Mouse (Mus musculus) myocyte (in vitro differentiated cells): ENCODE results near the gene Arl14. TPM values are rescaled to one million over a fixed set of nuclear protein-coding genes. Genes with fewer than 3 reads are reported as not detected.
"Not testable (repeated sequence)": the region's sequence is repeated elsewhere in the genome, so short reads cannot be mapped to it uniquely, and the experiment has no call there.

Experiments used
- H3K27me3 ChIP-seq: one replicate; pipeline ENCODE4 v1.6.1; 2011; ENCODE audit not compliant: control insufficient read depth, insufficient read depth, insufficient read length
- H3K36me3 ChIP-seq: one replicate; pipeline ENCODE4 v1.6.1; 2011; ENCODE audit not compliant: control insufficient read depth, insufficient read depth
- H3K4me2 ChIP-seq: one replicate; pipeline ENCODE4 v1.6.1; 2011; ENCODE audit warnings: low read depth, control low read depth
- H3K4me3 ChIP-seq: one replicate; pipeline ENCODE4 v1.5.1; 2011; ENCODE audit warnings: mild to moderate bottlenecking, control low read depth, moderate library complexity
- H3K79me2 ChIP-seq: one replicate; pipeline ENCODE4 v1.6.1; 2011; ENCODE audit not compliant: control insufficient read depth, insufficient read depth
- H3ac ChIP-seq: one replicate; pipeline ENCODE4 v1.6.1; 2011; ENCODE audit not compliant: control insufficient read depth, insufficient read length
- CEBPB ChIP-seq: IDR thresholded peaks from 2 replicates; pipeline ENCODE4 v1.6.1; 2011; ENCODE audit warnings: mild to moderate bottlenecking, moderate library complexity; ENCODE audit not compliant: poor library complexity, insufficient read depth, severe bottlenecking
- E2F4 ChIP-seq: IDR thresholded peaks from one replicate; pipeline ENCODE4 v1.6.1; 2011; ENCODE audit warnings: mild to moderate bottlenecking, control low read depth, moderate library complexity; ENCODE audit not compliant: insufficient read depth
- MAX ChIP-seq: IDR thresholded peaks from one replicate; pipeline ENCODE4 v1.6.1; 2011; ENCODE audit warnings: low read depth, mild to moderate bottlenecking, control low read depth
- MYOD1 ChIP-seq, 3 experiments: IDR thresholded peaks; one replicate each; pipeline ENCODE4 v1.6.1; 2011; ENCODE audit warnings: control low read depth in 2 of 3, low read depth in 2 of 3, mild to moderate bottlenecking in 2 of 3, moderate library complexity in 1 of 3; ENCODE audit not compliant: insufficient read length in 2 of 3, control insufficient read depth in 1 of 3
- MYOG ChIP-seq, 3 experiments: IDR thresholded peaks; one replicate each; pipeline ENCODE4 v1.6.1; 2011; ENCODE audit warnings: control low read depth in 2 of 3, low read depth in 2 of 3, mild to moderate bottlenecking in 2 of 3; ENCODE audit not compliant: insufficient read length in 2 of 3, control insufficient read depth in 1 of 3, insufficient read depth in 1 of 3
- POLR2A ChIP-seq: IDR thresholded peaks from one replicate; pipeline ENCODE4 v1.6.1; 2011; ENCODE audit warnings: low read depth, mild to moderate bottlenecking, control low read depth, moderate library complexity; ENCODE audit not compliant: insufficient read length
- POLR2AphosphoS2 ChIP-seq: IDR thresholded peaks from one replicate; pipeline ENCODE4 v1.6.1; 2011; ENCODE audit warnings: low read depth, control low read depth; ENCODE audit not compliant: insufficient read length
- REST ChIP-seq: IDR thresholded peaks from one replicate; pipeline ENCODE4 v1.6.1; 2011; ENCODE audit warnings: mild to moderate bottlenecking, control low read depth, moderate library complexity; ENCODE audit not compliant: insufficient read depth, insufficient read length
- SRF ChIP-seq: IDR thresholded peaks from one replicate; pipeline ENCODE4 v1.6.1; 2011; ENCODE audit warnings: low read depth; ENCODE audit not compliant: control insufficient read depth, insufficient read length
- TCF12 ChIP-seq: IDR thresholded peaks from one replicate; pipeline ENCODE4 v1.6.1; 2011; ENCODE audit warnings: mild to moderate bottlenecking, control low read depth; ENCODE audit not compliant: poor library complexity, insufficient read depth, severe bottlenecking
- TCF3 ChIP-seq: IDR thresholded peaks from one replicate; pipeline ENCODE4 v1.6.1; 2011; ENCODE audit warnings: low read depth, control low read depth; ENCODE audit not compliant: insufficient read length
- USF1 ChIP-seq: IDR thresholded peaks from one replicate; pipeline ENCODE4 v1.6.1; 2011; ENCODE audit warnings: low read depth, mild to moderate bottlenecking, control low read depth, moderate library complexity
- polyA plus RNA-seq: library from polyadenylated mRNA; unstranded; fragments of >200 nt; fragmentation: generic; extraction: Trizol; gene quantifications from one replicate; pipeline ENCODE4 v1.2.1, GENCODE M21; 2012; ENCODE audit warnings: missing spikeins

Gene Arl14
- polyA plus RNA-seq, 1 experiment: not detected

DNA sequence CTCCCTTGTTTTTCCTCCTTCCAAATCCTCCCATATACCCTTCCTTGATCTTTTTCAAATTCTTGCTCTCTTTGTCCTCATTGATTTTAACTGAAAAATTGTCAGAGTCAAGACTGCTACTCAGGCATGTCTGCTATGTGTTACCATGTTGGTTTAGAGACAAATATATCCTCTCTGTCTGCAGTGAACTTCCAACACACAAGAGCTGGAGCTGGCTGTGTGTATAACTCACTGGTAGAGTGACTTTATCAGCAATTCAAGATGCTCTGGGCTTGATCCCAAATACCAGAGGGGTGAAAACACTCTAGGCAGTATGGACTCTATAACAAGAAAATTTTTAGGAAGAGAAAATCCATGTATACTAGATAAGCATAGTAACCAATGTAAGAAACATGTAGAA, 2.8 kb downstream of the Arl14 start:
- H3K36me3 ChIP-seq: no peaks in the 10 kb centered on the region
- no peak overlapping the region for H3K4me3 ChIP-seq
- TF ChIP-seq E2F4 (no peak), MYOG (IDR thresholded peaks at IDR 0.05; ENCODE audit: control insufficient read depth in 1 of 3, insufficient read depth in 1 of 3, insufficient read length in 2 of 3, low read depth in 2 of 3) (no peak), REST (no peak), MYOD1 (IDR thresholded peaks at IDR 0.05; ENCODE audit: control insufficient read depth in 1 of 3, insufficient read length in 2 of 3, low read depth in 2 of 3) (no peak), CEBPB (no peak), USF1 (no peak), TCF12 (no peak), POLR2A (no peak), SRF (no peak), TCF3 (no peak)
- no peak overlapping the region for H3ac ChIP-seq
- no peak overlapping the region for H3K4me2 ChIP-seq
- H3K27me3 ChIP-seq: no peaks in the 10 kb centered on the region
- H3K79me2 ChIP-seq: no peaks in the 10 kb centered on the region

DNA sequence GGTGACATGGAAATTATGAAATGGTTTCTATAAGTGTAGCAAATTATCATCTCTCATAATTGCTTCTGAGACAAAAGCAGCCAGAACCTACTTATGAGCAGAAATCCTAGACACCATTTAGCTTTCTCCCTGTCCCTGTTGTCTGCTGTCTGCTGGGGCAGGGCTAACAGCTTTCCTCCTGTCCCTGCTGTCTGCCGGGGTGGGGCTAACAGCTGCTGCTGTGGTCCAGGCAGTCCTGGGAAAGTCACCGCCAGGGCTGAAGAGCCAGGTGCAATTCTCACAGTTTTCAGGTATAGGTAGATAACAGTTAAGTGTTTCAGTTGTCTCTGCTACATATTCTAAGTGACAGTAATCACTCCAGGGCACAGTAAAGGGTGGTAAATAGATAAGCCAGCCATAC, 4.3 kb downstream of the Arl14 start:
- no peaks in the 10 kb centered on the region for H3K79me2 ChIP-seq
- no peak overlapping the region for H3K4me3 ChIP-seq
- no peak overlapping the region for H3K4me2 ChIP-seq
- H3ac ChIP-seq: no peak overlapping the region
- TF ChIP-seq MAX: no peak
- TF ChIP-seq MYOG (IDR thresholded peaks at IDR 0.05; ENCODE audit: control insufficient read depth in 1 of 3, insufficient read depth in 1 of 3, insufficient read length in 2 of 3, low read depth in 2 of 3): peak in 1 of 3 experiments; percentile 60
- peak in 2 of 3 experiments; percentile 15 to 17 for TF ChIP-seq MYOD1 (IDR thresholded peaks at IDR 0.05; ENCODE audit: control insufficient read depth in 1 of 3, insufficient read length in 2 of 3, low read depth in 2 of 3)
- TF ChIP-seq TCF12: no peak
- TF ChIP-seq CEBPB: no peak
- no peak for TF ChIP-seq REST
- no peaks in the 10 kb centered on the region for H3K36me3 ChIP-seq
- no peaks in the 10 kb centered on the region for H3K27me3 ChIP-seq

DNA sequence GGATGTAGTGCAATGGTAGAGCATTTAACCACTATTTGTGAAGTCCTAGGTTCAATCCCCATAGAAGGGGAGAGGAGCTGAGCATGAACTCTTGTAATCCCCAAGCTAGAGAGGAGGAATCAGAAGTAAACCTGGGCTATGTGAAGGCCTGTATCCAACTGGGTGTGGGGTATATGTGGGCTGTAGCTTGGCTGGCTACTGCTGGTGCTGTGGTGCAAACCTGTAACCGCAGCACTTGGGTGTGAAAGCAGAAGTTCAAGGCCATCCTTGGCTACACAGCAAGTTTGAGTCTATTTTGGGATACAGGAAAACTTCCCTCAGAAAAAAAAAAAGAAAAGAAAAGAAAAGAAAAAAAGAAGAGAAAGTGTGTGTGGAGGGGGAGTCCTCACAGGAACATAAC, 5.8 kb downstream of the Arl14 start:
- TF ChIP-seq POLR2A: no peak
- no peak for TF ChIP-seq CEBPB
- no peak for TF ChIP-seq MYOG (IDR thresholded peaks at IDR 0.05; ENCODE audit: control insufficient read depth in 1 of 3, insufficient read depth in 1 of 3, insufficient read length in 2 of 3, low read depth in 2 of 3)
- Histone ChIP-seq H3K4me2 (no peak overlapping the region), H3K79me2 (no peaks in the 10 kb centered on the region), H3K4me3 (no peak overlapping the region), H3ac (no peak overlapping the region), H3K36me3 (no peaks in the 10 kb centered on the region), H3K27me3 (no peaks in the 10 kb centered on the region)

DNA sequence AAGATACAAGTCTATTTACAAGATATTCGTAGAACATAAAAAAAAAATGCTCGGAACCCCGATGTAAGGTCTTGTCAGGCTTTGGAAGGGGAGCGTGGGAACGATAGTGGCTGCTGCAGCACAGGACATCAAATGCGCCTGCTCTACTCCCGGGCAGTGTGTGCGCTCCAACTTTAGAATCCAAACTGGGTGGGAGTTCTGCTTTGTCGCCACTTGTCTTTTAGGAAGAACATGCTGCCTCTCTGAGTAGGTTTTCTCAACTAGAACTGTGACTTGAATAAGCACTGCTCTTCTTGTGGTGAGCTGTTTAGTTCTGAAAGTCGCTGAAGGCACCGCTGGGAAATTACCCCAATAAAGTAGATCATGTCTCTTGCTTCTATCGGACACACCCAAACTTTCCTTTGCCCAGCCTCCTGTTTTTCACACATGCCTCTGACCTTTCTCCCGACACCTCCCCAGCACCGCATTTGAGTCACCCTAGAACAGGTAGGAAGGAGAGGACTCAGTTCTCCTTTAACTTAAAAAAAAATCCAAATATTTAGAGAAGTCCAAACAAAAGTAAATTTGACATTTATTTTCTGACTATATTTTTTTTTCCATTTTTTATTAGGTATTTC, 9.4 kb downstream of the Arl14 start:
- H3K4me2 ChIP-seq: no peak overlapping the region
- no peaks in the 10 kb centered on the region for H3K36me3 ChIP-seq
- H3K4me3 ChIP-seq: no peak overlapping the region
- H3ac ChIP-seq: no peak overlapping the region
- TF ChIP-seq MYOG (IDR thresholded peaks at IDR 0.05; ENCODE audit: control insufficient read depth in 1 of 3, insufficient read depth in 1 of 3, insufficient read length in 2 of 3, low read depth in 2 of 3): no peak
- no peak for TF ChIP-seq MYOD1 (IDR thresholded peaks at IDR 0.05; ENCODE audit: control insufficient read depth in 1 of 3, insufficient read length in 2 of 3, low read depth in 2 of 3)
- no peak for TF ChIP-seq USF1
- H3K79me2 ChIP-seq: no peaks in the 10 kb centered on the region
- no peaks in the 10 kb centered on the region for H3K27me3 ChIP-seq

DNA sequence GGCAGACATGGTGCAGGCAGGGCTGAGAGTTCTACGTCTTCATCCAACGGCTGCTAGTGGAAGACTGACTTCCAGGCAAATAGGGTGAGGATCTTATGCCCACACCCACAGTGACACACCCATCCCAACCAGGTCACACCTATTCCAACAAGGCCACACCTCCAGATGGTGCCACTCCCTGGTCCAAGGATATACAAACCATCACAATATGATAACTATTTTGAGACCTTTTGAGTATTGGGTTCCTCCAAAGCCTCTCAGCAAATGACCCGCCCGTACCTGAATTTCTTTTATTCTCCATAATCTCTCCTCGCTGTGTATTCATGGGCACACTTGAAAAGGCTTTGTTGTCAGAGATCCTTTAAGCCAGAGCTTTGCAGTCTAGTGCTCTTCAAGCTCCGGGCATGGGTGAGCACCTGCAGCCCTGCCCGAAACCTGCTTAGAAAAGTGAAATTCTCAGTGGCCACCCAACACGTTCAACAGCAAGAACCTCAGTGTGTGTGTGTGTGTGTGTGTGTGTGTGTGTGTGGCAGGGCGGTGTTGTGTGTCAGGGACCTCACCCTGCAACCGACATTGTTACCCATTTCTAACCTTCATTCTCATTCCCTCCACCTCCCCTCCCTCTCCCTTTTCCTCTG, 11.5 kb downstream of the Arl14 start:
- H3K27me3 ChIP-seq, H3K4me3 ChIP-seq, H3K79me2 ChIP-seq, H3ac ChIP-seq, H3K36me3 ChIP-seq, H3K4me2 ChIP-seq: not testable (repeated sequence)

DNA sequence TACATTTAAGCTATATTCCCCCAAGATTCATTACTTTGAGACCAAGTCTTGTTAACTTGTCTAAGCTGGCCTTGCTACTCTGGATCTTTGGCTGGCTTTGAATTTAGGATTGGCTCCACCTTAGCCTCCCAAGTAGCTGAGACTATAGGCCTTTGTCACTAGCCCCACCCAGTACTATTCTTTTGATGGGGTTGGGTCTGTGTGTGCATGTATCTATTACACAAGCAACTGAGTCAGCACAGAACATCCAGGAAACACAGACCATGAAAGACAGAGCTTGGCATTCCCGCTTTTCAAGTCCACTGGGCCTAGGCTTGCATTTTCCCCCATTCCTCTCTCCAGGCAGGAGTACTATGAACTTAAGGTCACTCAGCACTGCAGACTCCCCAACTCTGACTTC, 12.3 kb downstream of the Arl14 start:
- TF ChIP-seq CEBPB (no peak), POLR2A (no peak), USF1 (no peak), POLR2AphosphoS2 (no peak), TCF3 (no peak), E2F4 (no peak), MYOD1 (IDR thresholded peaks at IDR 0.05; ENCODE audit: control insufficient read depth in 1 of 3, insufficient read length in 2 of 3, low read depth in 2 of 3) (no peak), MAX (no peak), SRF (no peak), TCF12 (no peak), MYOG (IDR thresholded peaks at IDR 0.05; ENCODE audit: control insufficient read depth in 1 of 3, insufficient read depth in 1 of 3, insufficient read length in 2 of 3, low read depth in 2 of 3) (no peak), REST (no peak)
- no peak overlapping the region for H3K4me3 ChIP-seq
- no peaks in the 10 kb centered on the region for H3K27me3 ChIP-seq
- H3K79me2 ChIP-seq: no peaks in the 10 kb centered on the region
- H3K4me2 ChIP-seq: no peak overlapping the region
- H3K36me3 ChIP-seq: no peaks in the 10 kb centered on the region
- no peak overlapping the region for H3ac ChIP-seq
